Mouse (Mus musculus): ENCODE results near the gene Tmsb15l. TPM values are rescaled to one million over a fixed set of nuclear protein-coding genes. Genes with fewer than 3 reads are reported as not detected.
"Not testable (repeated sequence)": the region's sequence is repeated elsewhere in the genome, so short reads cannot be mapped to it uniquely, and the experiment has no call there.

The Tmsb15l gene
- polyA plus RNA-seq (2016; fragmentation: Nextera tagmentation; extraction: Ambion mirVana): 4.6 and 5.4 TPM in 2 replicates

DNA sequence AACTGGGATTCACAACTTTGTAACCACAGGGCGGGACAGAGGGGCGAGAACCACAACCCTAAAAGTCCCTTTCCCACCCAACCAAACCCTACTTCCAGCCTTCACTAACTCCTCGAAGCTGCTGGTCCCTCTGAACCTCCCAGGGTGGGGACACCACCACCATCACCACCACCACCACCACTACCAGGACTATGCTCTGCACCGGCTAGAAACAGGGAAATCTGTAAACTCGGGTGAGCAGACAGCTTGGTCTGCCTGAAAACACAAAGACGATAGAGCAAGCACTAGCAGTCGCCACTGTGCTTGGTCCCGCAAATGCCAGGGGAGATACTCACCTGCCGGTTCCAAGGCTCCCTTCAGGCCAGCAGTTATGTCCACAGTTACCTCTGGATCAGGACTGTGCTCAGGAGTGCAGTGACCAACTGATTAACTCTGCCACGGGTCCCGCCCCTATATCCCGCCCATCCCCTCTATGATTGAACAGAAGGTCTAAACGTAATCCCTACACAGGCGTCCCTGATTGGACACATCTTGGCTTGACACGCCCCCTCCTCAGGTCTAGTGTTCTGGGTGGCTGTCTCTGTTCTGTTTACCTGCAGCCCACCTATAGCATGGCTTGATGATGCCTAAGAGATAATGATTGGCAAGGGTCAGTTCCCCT is at the start of gene Tmsb15l, which contains the start of gene Tmsb15b1:
Tmsb15l (minus strand) TSS at position 446 of the 661 bp plus-strand sequence.
Tmsb15b1 (minus strand) TSS at position 451 of the 661 bp plus-strand sequence.
- Histone ChIP-seq H3K27me3 (ENCODE audit: low read depth, poor library complexity, severe bottlenecking) (no peaks in the 10 kb centered on the region), H3K4me1 (peaks cover 4% of the 10 kb centered on the region), H3K9me3 (replicated peaks) (no peaks in the 10 kb centered on the region), H3K27ac (replicated peaks) (0 out of 2 replicates have a peak within 1 kb of the TSS, but pooled peaks have one; percentile 42), H3K36me3 (no peaks in the 10 kb centered on the region), H3K4me3 (peak within 1 kb of the TSS; percentile 53)
- WGBS: 34% methylated on average over 15 of the region's 15 CpGs
- DNase-seq (ENCODE audit: low spot score): peak; percentile 66

DNA sequence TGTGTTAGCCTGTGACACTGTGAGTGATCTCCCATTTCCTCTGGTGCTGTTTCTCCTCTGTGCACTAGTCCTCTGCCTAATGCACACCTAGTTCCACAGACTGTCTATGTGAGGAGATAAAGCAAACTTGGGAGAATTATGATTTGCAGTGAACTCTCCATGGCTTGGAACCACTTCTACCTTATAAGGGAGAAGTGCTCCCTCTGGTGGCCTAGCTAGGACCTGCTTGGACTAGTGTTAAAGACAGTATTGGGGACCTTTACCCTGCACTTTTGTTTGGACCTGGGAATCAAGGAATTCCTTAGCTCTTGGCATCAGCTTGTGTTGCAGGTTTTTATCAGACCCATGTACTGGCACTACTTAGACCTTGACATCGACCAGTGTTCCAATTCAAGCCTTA is 42.6 kb upstream of the Tmsb15l start:
- Histone ChIP-seq H3K4me3 (no peak overlapping the region), H3K9me3 (replicated peaks) (no peaks in the 10 kb centered on the region), H3K4me1 (no peaks in the 10 kb centered on the region), H3K27ac (replicated peaks) (no peak overlapping the region), H3K27me3 (ENCODE audit: low read depth, poor library complexity, severe bottlenecking) (0 out of 2 replicates have a peak, but pooled peaks cover 6% of the 10 kb centered on the region), H3K36me3 (0 out of 2 replicates have a peak, but pooled peaks cover 3% of the 10 kb centered on the region)
- 24% methylated on average over 1 of the region's 1 CpGs for WGBS
- DNase-seq (ENCODE audit: low spot score): peak; percentile 33

DNA sequence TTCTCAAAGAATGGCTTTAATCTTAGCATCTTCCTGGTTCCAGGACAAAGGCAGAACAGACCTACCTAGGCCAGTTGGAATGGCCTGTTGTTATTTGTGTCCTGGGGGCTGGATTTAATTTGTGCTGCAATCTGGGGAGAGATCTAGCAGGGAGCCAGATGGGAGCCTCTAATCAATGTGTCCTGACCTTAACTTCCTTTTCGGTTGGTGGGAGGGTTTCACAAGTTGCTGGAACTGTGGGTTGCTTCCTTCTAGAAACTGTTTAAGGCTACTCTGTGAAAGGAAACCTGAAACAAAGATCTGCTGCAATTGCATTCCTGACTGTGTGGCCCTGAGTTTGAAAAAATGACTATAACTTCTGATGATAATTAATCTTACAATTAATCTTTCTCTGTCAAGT is 41.0 kb upstream of the Tmsb15l start:
- Histone ChIP-seq H3K9me3 (replicated peaks) (no peaks in the 10 kb centered on the region), H3K4me3 (no peak overlapping the region), H3K27ac (replicated peaks) (no peak overlapping the region), H3K4me1 (no peaks in the 10 kb centered on the region), H3K27me3 (ENCODE audit: low read depth, poor library complexity, severe bottlenecking) (peaks cover 6% of the 10 kb centered on the region; the same call in 1 of the 2 replicates), H3K36me3 (peaks cover 7% of the 10 kb centered on the region; the same call in 1 of the 2 replicates)
- 72% methylated on average over 1 of the region's 1 CpGs for WGBS
- DNase-seq (ENCODE audit: low spot score): no peak

DNA sequence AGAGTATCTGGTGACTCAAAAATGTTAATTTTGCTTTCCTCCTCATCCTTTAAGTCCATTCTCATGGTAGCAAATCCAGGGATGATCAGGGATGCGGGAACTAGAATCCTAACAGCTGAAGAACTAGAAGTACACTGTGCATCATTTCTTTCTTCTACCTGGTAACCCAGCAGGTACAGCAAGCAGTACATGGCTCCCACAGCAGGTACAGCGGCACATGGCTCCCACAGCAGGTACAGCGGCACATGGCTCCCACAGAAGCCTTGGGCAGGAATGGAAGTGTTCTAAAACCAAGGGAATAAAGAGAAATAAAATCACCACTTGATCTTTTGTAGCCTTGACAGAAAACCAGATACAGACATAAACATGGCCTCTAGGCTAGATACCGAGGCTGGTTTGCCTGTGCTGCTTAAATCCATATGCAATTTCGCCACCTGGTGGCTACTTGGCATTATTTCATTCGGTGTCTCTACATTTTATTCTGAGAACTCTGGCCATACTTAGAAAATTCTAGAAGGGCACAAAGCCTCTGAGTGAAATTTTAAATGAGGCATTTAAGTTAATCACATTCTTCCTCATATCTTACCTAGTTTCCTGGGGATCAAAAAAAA is 38.5 kb upstream of the Tmsb15l start:
- Histone ChIP-seq H3K36me3 (peaks cover 9% of the 10 kb centered on the region; the same call in 1 of the 2 replicates), H3K27me3 (ENCODE audit: low read depth, poor library complexity, severe bottlenecking) (no peaks in the 10 kb centered on the region; the same call in 1 of the 2 replicates), H3K4me3 (no peak overlapping the region), H3K27ac (replicated peaks) (no peak overlapping the region), H3K4me1 (no peaks in the 10 kb centered on the region), H3K9me3 (replicated peaks) (no peaks in the 10 kb centered on the region)
- DNase-seq (ENCODE audit: low spot score): peak; percentile 31
- 54% methylated on average over 6 of the region's 6 CpGs for WGBS

DNA sequence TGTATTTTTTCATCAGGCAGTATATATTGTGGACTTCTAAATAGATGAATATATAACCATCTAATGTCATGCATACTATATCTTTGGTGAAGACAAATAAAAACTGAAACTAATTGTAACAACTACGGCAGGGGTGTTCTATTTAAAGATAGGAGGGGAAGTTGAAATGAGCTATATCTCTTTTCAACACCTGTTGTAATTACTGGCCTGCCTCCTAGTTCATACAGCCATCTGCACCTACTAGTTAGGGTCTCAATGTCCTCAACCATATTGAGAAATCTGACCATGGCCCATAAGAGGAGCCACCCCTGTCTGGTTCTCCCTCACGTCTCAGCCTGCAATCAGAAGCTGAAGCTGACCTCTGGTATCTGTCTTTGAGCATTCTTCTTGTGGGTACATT is 19.6 kb upstream of the Tmsb15l start:
- no peak overlapping the region for H3K27ac ChIP-seq (replicated peaks)
- no peaks in the 10 kb centered on the region for H3K9me3 ChIP-seq (replicated peaks)
- H3K27me3 ChIP-seq (ENCODE audit: low read depth, poor library complexity, severe bottlenecking): peaks cover 57% of the 10 kb centered on the region
- DNase-seq (ENCODE audit: low spot score): no peak
- 93% methylated on average over 2 of the region's 2 CpGs for WGBS
- H3K4me3 ChIP-seq: no peak overlapping the region
- no peaks in the 10 kb centered on the region for H3K36me3 ChIP-seq
- H3K4me1 ChIP-seq: peaks cover 26% of the 10 kb centered on the region

DNA sequence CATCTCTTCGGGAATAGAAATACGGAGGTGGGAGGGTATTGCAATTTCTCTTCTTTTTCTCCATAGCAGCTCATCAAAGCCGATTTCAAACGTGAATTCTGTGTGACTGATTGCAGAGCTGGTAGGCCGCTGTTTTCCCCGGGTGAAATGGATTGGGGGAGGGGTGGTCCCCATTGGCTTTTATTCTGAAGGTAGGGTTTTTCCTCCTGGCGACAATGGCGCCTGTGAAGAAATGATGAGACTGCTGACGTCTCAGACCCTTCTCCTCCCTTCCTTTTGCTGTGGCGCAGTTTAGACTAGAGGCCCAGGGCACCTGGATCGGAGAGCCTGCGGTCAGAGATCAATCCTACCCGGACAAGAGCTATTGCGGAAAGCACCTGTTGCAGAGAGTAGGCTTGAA is 17.0 kb upstream of the Tmsb15l start:
- WGBS: 22% methylated on average over 14 of the region's 14 CpGs
- no peak for DNase-seq (ENCODE audit: low spot score)
- H3K9me3 ChIP-seq (replicated peaks): no peaks in the 10 kb centered on the region
- peaks cover 29% of the 10 kb centered on the region for H3K4me1 ChIP-seq
- peaks cover 69% of the 10 kb centered on the region for H3K27me3 ChIP-seq (ENCODE audit: low read depth, poor library complexity, severe bottlenecking)
- no peaks in the 10 kb centered on the region for H3K36me3 ChIP-seq
- H3K4me3 ChIP-seq: peak overlapping the region; percentile 56
- H3K27ac ChIP-seq (replicated peaks): peak overlapping the region; percentile 80

DNA sequence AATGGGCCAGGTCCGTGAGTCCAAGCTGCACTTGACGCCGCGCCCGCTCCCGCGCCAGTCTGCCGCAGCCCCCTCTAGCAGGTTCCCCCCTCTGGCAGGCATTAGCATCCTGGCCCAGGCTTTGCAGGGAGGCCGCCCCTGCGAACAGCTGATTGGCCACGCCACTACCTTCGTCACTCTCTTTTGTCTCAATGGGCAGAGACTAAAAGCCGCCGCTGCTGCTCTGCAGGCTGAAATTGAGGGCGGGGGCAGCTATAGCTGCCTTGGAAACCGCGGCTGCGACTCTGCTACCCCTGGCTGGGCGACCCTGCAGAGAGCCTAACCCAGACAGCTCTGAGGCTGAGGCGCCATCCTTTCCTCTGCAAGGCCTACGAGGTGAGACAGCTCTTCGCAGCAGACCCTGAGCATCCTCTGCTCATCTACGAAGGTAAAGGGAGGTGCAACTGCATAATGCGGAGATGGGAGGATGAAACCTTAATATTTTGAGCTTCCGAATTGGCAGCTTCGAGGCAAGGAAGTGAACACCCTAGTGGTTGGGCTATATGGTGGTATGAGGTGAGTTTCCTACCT is 16.4 kb upstream of the Tmsb15l start, which contains the start of gene Zcchc18:
Zcchc18 (plus strand) TSS at position 178 of the 570 bp plus-strand sequence.
- WGBS: 11% methylated on average over 26 of the region's 26 CpGs
- Histone ChIP-seq H3K4me3 (peak within 1 kb of the TSS; percentile 56), H3K36me3 (no peaks in the 10 kb centered on the region), H3K27ac (replicated peaks) (peak within 1 kb of the TSS; percentile 80), H3K4me1 (peaks cover 29% of the 10 kb centered on the region), H3K9me3 (replicated peaks) (no peaks in the 10 kb centered on the region), H3K27me3 (ENCODE audit: low read depth, poor library complexity, severe bottlenecking) (peaks cover 69% of the 10 kb centered on the region)
- DNase-seq (ENCODE audit: low spot score): peak; percentile 85

DNA sequence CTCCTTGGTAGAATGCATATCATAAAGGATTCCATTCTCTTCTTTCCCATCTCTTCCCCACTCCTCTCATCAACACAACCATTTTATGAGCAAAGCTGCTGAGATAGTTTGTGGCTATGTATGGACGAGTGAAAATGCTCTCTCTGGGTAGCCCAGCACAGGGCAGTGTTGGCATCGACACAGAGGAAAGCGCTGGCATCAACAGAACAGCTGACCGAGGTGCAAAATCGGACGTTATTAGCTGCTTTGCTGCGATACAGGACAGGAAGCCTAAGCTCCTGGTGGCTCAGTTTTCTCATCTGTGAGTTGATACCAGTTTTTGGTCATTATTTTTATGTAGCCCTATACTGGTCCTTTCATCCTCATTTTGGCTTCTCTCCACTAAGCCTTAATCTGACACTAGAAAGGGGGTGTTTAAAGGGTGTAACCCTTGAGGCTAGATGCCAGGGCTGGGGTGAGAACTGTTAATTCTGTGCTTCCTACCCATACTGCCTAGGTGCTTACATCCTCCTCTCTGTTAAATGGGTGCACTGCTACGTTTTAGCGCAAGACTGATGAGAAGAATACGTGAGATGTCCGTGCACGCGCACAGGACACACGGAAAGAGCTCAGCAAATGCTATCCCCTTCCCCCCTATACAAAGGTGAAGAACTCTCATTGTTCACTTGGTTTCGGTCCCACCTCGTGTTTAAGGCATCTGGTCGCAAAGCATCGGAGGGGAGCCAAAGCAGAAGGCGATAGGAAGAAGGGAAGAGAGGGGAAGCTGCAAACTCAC is 15.7 kb upstream of the Tmsb15l start:
- Histone ChIP-seq H3K36me3 (no peaks in the 10 kb centered on the region), H3K4me3 (peak overlapping the region; percentile 56), H3K27me3 (ENCODE audit: low read depth, poor library complexity, severe bottlenecking) (peaks cover 64% of the 10 kb centered on the region), H3K27ac (replicated peaks) (peak overlapping the region; percentile 80), H3K9me3 (replicated peaks) (no peaks in the 10 kb centered on the region), H3K4me1 (peaks cover 29% of the 10 kb centered on the region)
- 20% methylated on average over 19 of the region's 19 CpGs for WGBS
- DNase-seq (ENCODE audit: low spot score): no peak

DNA sequence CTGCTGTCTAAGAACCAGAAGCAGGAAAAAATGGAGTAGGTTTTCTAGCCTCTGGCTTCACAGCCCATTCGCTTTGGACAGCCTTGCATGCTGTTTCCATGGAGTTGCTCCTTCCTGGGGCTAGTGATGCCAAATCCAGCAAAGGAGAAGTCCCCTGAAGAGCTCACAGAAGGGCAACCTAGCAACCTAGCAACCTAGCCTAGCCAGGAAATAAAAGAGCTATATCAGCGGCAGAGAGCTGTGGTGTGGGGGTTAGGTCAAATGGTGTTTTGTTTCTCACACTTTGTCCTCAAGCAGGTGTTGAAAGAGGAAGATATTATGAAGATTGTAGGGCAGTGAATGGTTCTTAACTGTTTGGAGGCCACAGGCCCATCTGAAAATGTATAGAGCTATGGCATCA is 14.6 kb upstream of the Tmsb15l start:
- Histone ChIP-seq H3K27ac (replicated peaks) (no peak overlapping the region), H3K4me1 (peaks cover 29% of the 10 kb centered on the region), H3K36me3 (no peaks in the 10 kb centered on the region), H3K27me3 (ENCODE audit: low read depth, poor library complexity, severe bottlenecking) (peaks cover 55% of the 10 kb centered on the region), H3K4me3 (no peak overlapping the region), H3K9me3 (replicated peaks) (no peaks in the 10 kb centered on the region)
- DNase-seq (ENCODE audit: low spot score): no peak
- WGBS: 59% methylated on average over 2 of the region's 2 CpGs

DNA sequence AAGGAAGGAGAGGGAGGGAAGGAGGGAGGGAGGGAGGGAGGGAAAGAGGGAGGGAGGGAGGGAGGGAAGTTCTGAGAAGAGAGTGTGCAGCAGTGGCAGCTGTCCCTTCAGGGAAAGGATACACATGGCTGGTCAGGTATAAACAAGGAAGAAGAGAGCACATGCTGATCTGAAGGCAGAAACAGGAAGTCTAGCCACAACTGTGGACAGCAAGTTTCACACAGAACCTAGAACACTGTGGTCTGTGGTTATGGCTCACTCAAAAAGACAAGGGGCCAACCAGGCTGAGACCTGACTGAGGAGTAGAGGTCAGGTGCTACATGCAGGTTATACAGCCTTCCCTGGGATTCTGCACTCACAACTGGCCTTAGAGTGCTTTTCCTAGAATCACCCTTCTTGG is 9.4 kb upstream of the Tmsb15l start:
- H3K4me3 ChIP-seq: no peak overlapping the region
- no peak for DNase-seq (ENCODE audit: low spot score)
- peaks cover under 1% of the 10 kb centered on the region; the same call in 1 of the 2 replicates for H3K4me1 ChIP-seq
- no peaks in the 10 kb centered on the region for H3K36me3 ChIP-seq
- H3K27me3 ChIP-seq (ENCODE audit: low read depth, poor library complexity, severe bottlenecking): peaks cover 13% of the 10 kb centered on the region; the same call in 1 of the 2 replicates
- H3K27ac ChIP-seq (replicated peaks): no peak overlapping the region
- no peaks in the 10 kb centered on the region for H3K9me3 ChIP-seq (replicated peaks)

DNA sequence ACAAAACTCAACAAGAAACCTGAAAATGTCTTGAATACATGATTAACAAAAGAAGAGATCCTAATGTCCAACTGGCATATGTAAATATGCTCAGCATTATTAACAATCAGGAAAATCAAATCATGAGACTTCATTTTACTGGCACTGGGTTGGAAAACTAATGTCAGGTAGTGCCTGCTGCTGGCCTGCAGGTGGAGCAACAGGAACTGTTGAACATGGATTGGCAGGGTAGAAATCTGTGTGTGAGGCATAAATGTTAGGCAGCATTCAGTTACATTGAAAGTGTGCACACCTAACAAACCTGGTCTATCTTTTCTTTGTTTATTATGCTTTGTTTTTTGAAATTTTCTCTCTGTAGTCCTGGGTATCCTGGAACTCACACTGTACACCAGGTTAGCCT is 1.9 kb upstream of the Tmsb15l start:
- H3K4me1 ChIP-seq: peaks cover 4% of the 10 kb centered on the region

DNA sequence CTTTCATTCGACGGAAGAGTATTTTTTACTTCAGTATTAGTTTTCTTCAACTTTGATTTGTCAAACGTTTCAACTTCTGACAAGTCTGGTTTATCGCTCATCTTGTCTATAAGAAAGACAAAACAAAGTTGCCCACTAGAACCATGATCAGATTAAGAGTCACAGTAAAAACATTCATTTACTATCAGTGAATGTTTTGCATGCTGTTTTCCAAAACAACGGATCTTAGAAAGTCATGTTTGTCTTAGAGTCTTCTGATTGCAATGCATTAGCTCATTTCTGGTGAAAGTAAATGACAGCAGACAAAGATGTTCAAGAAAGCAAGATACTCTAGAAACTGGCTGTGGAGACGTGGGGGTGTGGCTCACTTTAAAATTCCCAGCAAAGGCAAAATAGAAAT is 1.3 kb downstream of the Tmsb15l start, which contains the start of gene Tmsb15b2:
Tmsb15b2 (minus strand) TSS at position 101 of the 400 bp plus-strand sequence.
- H3K4me1 ChIP-seq; DNase-seq (ENCODE audit: low spot score); H3K36me3 ChIP-seq; H3K9me3 ChIP-seq (replicated peaks); H3K27me3 ChIP-seq (ENCODE audit: low read depth, poor library complexity, severe bottlenecking): not testable (repeated sequence)
- Histone ChIP-seq H3K27ac (replicated peaks) (0 out of 2 replicates have a peak within 1 kb of the TSS, but pooled peaks have one; percentile 42), H3K4me3 (peak within 1 kb of the TSS; percentile 53)
- WGBS: 89% methylated on average over 6 of the region's 6 CpGs

More for the DNA sequence above, 1.9 kb upstream of the Tmsb15l start:
- Histone ChIP-seq H3K36me3 (no peaks in the 10 kb centered on the region), H3K27me3 (ENCODE audit: low read depth, poor library complexity, severe bottlenecking) (no peaks in the 10 kb centered on the region), H3K27ac (replicated peaks) (no peak overlapping the region), H3K9me3 (replicated peaks) (no peaks in the 10 kb centered on the region), H3K4me3 (no peak overlapping the region)
- no peak for DNase-seq (ENCODE audit: low spot score)
